In genomic region chr6:51017260-51017999, GRCm38 (mm10) we compare ENCODE assay signal across 14 mouse cellular contexts.
DNase-seq lines count a peak whose midpoint lies in the region; ATAC-seq and TF ChIP-seq lines count a peak whose summit lies in the region.
"Had no signal": no experiment of that assay in that cellular context is flagged by ENCODE, and none has a peak within 500 bp of the region (broad histone marks: within the 10 kb centered on the region; RNA-seq: fewer than 3 reads in every experiment).

No protein-coding gene starts in this region.

- H3K27me3 ChIP-seq in heart, adult 2 months (ENCODE audit: control insufficient read depth, insufficient read depth, low read length), result no peaks in the 10 kb centered on the region
- no peaks in the 10 kb centered on the region for H3K27me3 ChIP-seq in lung, embryonic 16.5 days (ENCODE audit: control insufficient read depth, insufficient read depth, low read depth, low read length)
- peaks cover 20% of the 10 kb centered on the region; the same call in 1 of the 2 replicates for H3K27me3 ChIP-seq in midbrain, embryonic 10.5 days (ENCODE audit: low read depth, poor library complexity, severe bottlenecking)
- no peaks in the 10 kb centered on the region for H3K27me3 ChIP-seq in liver, postnatal 0 days (ENCODE audit: insufficient read depth, low read length)
- H3K27me3 ChIP-seq: heart, embryonic 15.5 days; stomach, embryonic 15.5 days had no signal

- intact Hi-C loops in heart, adult 2 months (cut with DNase I), result no loop called here

- H3K4me3 ChIP-seq in heart, adult 2 months, result no peak overlapping the region
- H3K4me3 ChIP-seq in lung, embryonic 16.5 days (ENCODE audit: low read length), result no peak overlapping the region
- no peak overlapping the region for H3K4me3 ChIP-seq in midbrain, embryonic 10.5 days
- no peak overlapping the region for H3K4me3 ChIP-seq in liver, postnatal 0 days (ENCODE audit: low read depth, low read length)
- H3K4me3 ChIP-seq: gastrocnemius, adult 2 months; heart, embryonic 15.5 days; stomach, embryonic 15.5 days had no signal

- peak; percentile 60 for ATAC-seq in lung, embryonic 16.5 days (ENCODE audit: low read depth)
- ATAC-seq in liver, postnatal 0 days, result no peak

- no peak overlapping the region for H3K9ac ChIP-seq in heart, adult 2 months (ENCODE audit: low read depth, low read length)
- no peak overlapping the region for H3K9ac ChIP-seq in lung, embryonic 16.5 days (ENCODE audit: low read length)
- H3K9ac ChIP-seq in liver, postnatal 0 days (replicated peaks), result no peak overlapping the region
- H3K9ac ChIP-seq: forebrain, postnatal 0 days; heart, embryonic 15.5 days; stomach, embryonic 15.5 days had no signal

- H3K4me1 ChIP-seq in heart, adult 2 months (ENCODE audit: control insufficient read depth, insufficient read depth, low read length), result peaks cover 1% of the 10 kb centered on the region; the same call in 1 of the 2 replicates
- peaks cover 1% of the 10 kb centered on the region; the same call in 1 of the 2 replicates for H3K4me1 ChIP-seq in lung, embryonic 16.5 days (replicated peaks; ENCODE audit: control insufficient read depth, insufficient read depth, low read length)
- peaks cover 34% of the 10 kb centered on the region for H3K4me1 ChIP-seq in midbrain, embryonic 10.5 days
- H3K4me1 ChIP-seq in liver, postnatal 0 days (ENCODE audit: insufficient read depth), result no peaks in the 10 kb centered on the region

- no peak overlapping the region for H3K4me2 ChIP-seq in lung, embryonic 16.5 days (ENCODE audit: low read depth, low read length)
- H3K4me2 ChIP-seq in liver, postnatal 0 days (ENCODE audit: low read depth, low read length), result no peak overlapping the region
- H3K4me2 ChIP-seq: heart, embryonic 15.5 days; stomach, embryonic 15.5 days had no signal

- no peaks in the 10 kb centered on the region for H3K79me2 ChIP-seq in heart, adult 2 months (replicated peaks; ENCODE audit: control insufficient read depth, insufficient read depth, low read length)

- WGBS in heart, adult 2 months, result 73% methylated on average over 9 of the region's 9 CpGs
- 41% methylated on average over 9 of the region's 9 CpGs for WGBS in lung, embryonic 16.5 days
- 85% methylated on average over 9 of the region's 9 CpGs for WGBS in midbrain, embryonic 10.5 days
- WGBS in liver, postnatal 0 days (ENCODE audit: insufficient replicate concordance), result 74% methylated on average over 9 of the region's 9 CpGs

- no peak overlapping the region for H3K27ac ChIP-seq in heart, adult 2 months
- H3K27ac ChIP-seq in lung, embryonic 16.5 days (ENCODE audit: low read length), result no peak overlapping the region
- H3K27ac ChIP-seq in midbrain, embryonic 10.5 days (replicated peaks), result peak overlapping the region; percentile 82; the same call in 1 of the 2 replicates
- H3K27ac ChIP-seq in liver, postnatal 0 days (ENCODE audit: low read depth), result no peak overlapping the region
- H3K27ac ChIP-seq: heart, embryonic 15.5 days; stomach, embryonic 15.5 days had no signal

- H3K9me3 ChIP-seq in lung, embryonic 16.5 days (ENCODE audit: control insufficient read depth, low read length), result no peaks in the 10 kb centered on the region
- H3K9me3 ChIP-seq in midbrain, embryonic 10.5 days (replicated peaks), result no peaks in the 10 kb centered on the region
- no peaks in the 10 kb centered on the region for H3K9me3 ChIP-seq in liver, postnatal 0 days (ENCODE audit: low read length)
- H3K9me3 ChIP-seq: heart, embryonic 15.5 days; stomach, embryonic 15.5 days had no signal

- peak; percentile 69 for DNase-seq in heart, adult 11 months
- no peak for DNase-seq in heart, adult 2 months
- DNase-seq in lung, postnatal 25 days (ENCODE audit: low spot score), result no peak
- no peak for DNase-seq in midbrain, embryonic 10.5 days (ENCODE audit: low spot score)
- DNase-seq in retina, embryonic 14.5 days (ENCODE audit: low spot score), result peak; percentile 77
- DNase-seq in urinary bladder, adult 2 months (ENCODE audit: low spot score), result no peak
- DNase-seq in liver, postnatal 0 days, result no peak
- DNase-seq: forebrain, postnatal 0 days; gastrocnemius, adult 2 months; kidney, adult 8-10 months; thymus, adult 2 months had no signal

- TF ChIP-seq POLR2A in heart, adult 2 months (IDR thresholded peaks at IDR 0.05; ENCODE audit: insufficient read depth, low read depth, low read length), result no peak

- TF ChIP-seq CTCF in heart, adult 2 months (IDR thresholded peaks at IDR 0.05), result no peak
- no peak for TF ChIP-seq CTCF in liver, postnatal 0 days (IDR thresholded peaks at IDR 0.05; ENCODE audit: low read depth)

- no peak for TF ChIP-seq EP300 in heart, adult 2 months (IDR thresholded peaks at IDR 0.05; ENCODE audit: insufficient read depth, low read depth, low read length)
- no peak for TF ChIP-seq EP300 in liver, postnatal 0 days (IDR thresholded peaks at IDR 0.05; ENCODE audit: low read depth)

- H3K36me3 ChIP-seq in heart, adult 2 months (ENCODE audit: control insufficient read depth, insufficient read depth, low read length), result no peaks in the 10 kb centered on the region
- H3K36me3 ChIP-seq in lung, embryonic 16.5 days (ENCODE audit: control insufficient read depth, insufficient read depth, low read length), result no peaks in the 10 kb centered on the region
- no peaks in the 10 kb centered on the region for H3K36me3 ChIP-seq in midbrain, embryonic 10.5 days
- H3K36me3 ChIP-seq in liver, postnatal 0 days (replicated peaks; ENCODE audit: insufficient read depth, low read length), result no peaks in the 10 kb centered on the region
- H3K36me3 ChIP-seq: heart, embryonic 15.5 days; stomach, embryonic 15.5 days had no signal

Comparison
In these comparisons a context has a peak if more than half of its experiments do, and no peak if none do; other contexts are left out.
1. DNase-seq: peak in heart, adult 11 months (single experiment) and retina, embryonic 14.5 days (single experiment); none in heart, adult 2 months (0 of 2), lung, postnatal 25 days (single experiment), midbrain, embryonic 10.5 days (single experiment), urinary bladder, adult 2 months (single experiment) and liver, postnatal 0 days (single experiment).